Mouse (Mus musculus): ENCODE data around the gene Brinp1. TPM values are rescaled to one million over a fixed set of nuclear protein-coding genes. Genes with fewer than 3 reads are reported as not detected.

The Brinp1 gene
- 100 to 1,000 TPM; 259 to 268 TPM for total RNA-seq (2021)

- intact Hi-C loops (cut with DNase I) = loop anchor here (5.0 to 10.0 kb wide), 4 partner anchors 143 to 1480 kb away; no protein-coding TSS in a partner anchor
- DNase-seq (ENCODE audit: extremely low spot score in 1 of 2, low spot score in 2 of 2) = peak; percentile 82 to 90
These were observed at the start of gene Brinp1 for GRCm38 (mm10) chr4:68954322-68954901. Gene Brinp1 (minus strand): TSS chr4:68954397.

- intact Hi-C loops (cut with DNase I) = loop anchor here (10.0 kb wide), 3 partner anchors 238 to 1482 kb away; no protein-coding TSS in a partner anchor
- DNase-seq (ENCODE audit: extremely low spot score in 1 of 2, low spot score in 2 of 2) = no peak
These were observed 3.1 kb upstream of the Brinp1 start for GRCm38 (mm10) chr4:68957265-68957664.

GRCm38 (mm10) chr4:68955621-68956020 is 1.4 kb upstream of the Brinp1 start:
- peak in 1 of 2 experiments; percentile 30 for DNase-seq (ENCODE audit: extremely low spot score in 1 of 2, low spot score in 2 of 2)
- intact Hi-C loops (cut with DNase I) = loop anchor here (10.0 kb wide), 3 partner anchors 239 to 1481 kb away; no protein-coding TSS in a partner anchor

DNA sequence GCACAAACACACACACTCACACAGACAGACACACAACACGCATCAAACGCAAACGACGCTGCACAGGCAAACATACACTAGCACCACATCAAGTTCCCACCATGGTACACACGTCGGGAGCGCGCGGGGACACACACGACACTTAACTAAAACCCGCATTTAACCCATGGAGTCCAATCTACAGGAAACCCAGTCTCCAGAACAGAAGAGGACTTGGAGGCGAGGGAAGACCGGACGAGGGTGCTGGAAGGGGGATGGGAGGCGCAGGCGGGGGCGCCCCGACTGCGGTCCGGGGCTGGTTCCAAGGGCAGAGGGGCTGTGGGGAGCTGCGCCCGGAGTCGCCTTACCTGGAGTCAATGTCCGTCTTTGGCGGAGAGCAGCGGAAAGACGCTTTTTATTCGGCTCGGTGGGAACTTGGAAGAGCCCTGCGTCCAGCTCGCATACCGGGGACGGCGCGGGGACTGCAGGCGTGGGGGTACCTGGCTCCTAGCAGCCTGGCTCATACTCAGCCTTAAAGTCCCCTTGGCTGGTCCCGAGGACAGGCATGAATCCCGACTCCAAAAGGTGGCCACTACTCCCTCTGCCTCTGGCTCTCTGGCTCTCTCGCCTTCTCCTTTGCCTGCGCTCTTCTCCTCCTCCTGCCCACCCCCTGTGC is 403 bp downstream of the Brinp1 start:
- DNase-seq (ENCODE audit: extremely low spot score in 1 of 2, low spot score in 2 of 2) = peak in 1 of 2 experiments; percentile 47
- intact Hi-C loops (cut with DNase I) = loop anchor here (5.0 to 10.0 kb wide), 4 partner anchors 144 to 1479 kb away; no protein-coding TSS in a partner anchor

GRCm38 (mm10) chr4:68953131-68953551 is 1.1 kb downstream of the Brinp1 start:
- no peak for DNase-seq (ENCODE audit: extremely low spot score in 1 of 2, low spot score in 2 of 2)
- intact Hi-C loops (cut with DNase I) = loop anchor here (5.0 to 10.0 kb wide), 4 partner anchors 144 to 1478 kb away; no protein-coding TSS in a partner anchor

GRCm38 (mm10) chr4:68950556-68950955 is 3.6 kb downstream of the Brinp1 start:
- DNase-seq (ENCODE audit: extremely low spot score in 1 of 2, low spot score in 2 of 2) = peak; percentile 71 to 72
- intact Hi-C loops (cut with DNase I) = loop anchor here (2.0 to 10.0 kb wide), 5 partner anchors 147 to 1476 kb away; no protein-coding TSS in a partner anchor

GRCm38 (mm10) chr4:68942938-68943337 is 11.3 kb downstream of the Brinp1 start:
- no peak for DNase-seq (ENCODE audit: extremely low spot score in 1 of 2, low spot score in 2 of 2)
- intact Hi-C loops (cut with DNase I) = no loop called here

- intact Hi-C loops (cut with DNase I) = no loop called here
- DNase-seq (ENCODE audit: extremely low spot score in 1 of 2, low spot score in 2 of 2) = no peak
These were observed 24.2 kb downstream of the Brinp1 start for GRCm38 (mm10) chr4:68930022-68930421.

GRCm38 (mm10) chr4:68926091-68926490 is 28.1 kb downstream of the Brinp1 start:
- intact Hi-C loops (cut with DNase I) = no loop called here
- no peak for DNase-seq (ENCODE audit: extremely low spot score in 1 of 2, low spot score in 2 of 2)

DNA sequence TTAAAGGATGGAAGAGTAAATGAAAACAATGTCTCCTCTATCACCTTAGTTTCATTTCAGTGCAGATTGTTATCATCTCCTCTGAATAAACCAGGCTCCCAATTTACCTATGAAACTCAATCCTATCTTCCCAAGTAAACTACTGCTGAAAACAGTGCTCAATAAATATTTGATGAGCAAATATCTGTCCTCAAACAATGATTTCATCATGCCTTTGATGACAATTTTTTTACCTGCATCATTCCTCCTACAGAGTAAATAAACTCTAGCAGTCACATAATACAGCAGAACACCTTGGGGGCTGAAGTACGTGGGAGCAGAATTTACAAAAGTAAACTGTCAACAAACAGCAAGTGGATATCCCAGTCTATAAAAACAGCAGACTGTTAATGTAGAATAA is 31.3 kb downstream of the Brinp1 start:
- no peak for DNase-seq (ENCODE audit: extremely low spot score in 1 of 2, low spot score in 2 of 2)

GRCm38 (mm10) chr4:68922504-68922903 is 31.7 kb downstream of the Brinp1 start:
- no peak for DNase-seq (ENCODE audit: extremely low spot score in 1 of 2, low spot score in 2 of 2)
- intact Hi-C loops (cut with DNase I) = no loop called here

More for the DNA sequence above, 31.3 kb downstream of the Brinp1 start:
- intact Hi-C loops (cut with DNase I) = no loop called here

GRCm38 (mm10) chr4:68920127-68920526 is 34.1 kb downstream of the Brinp1 start:
- intact Hi-C loops (cut with DNase I) = no loop called here
- no peak for DNase-seq (ENCODE audit: extremely low spot score in 1 of 2, low spot score in 2 of 2)

GRCm38 (mm10) chr4:68910942-68911341 is 43.3 kb downstream of the Brinp1 start:
- intact Hi-C loops (cut with DNase I) = no loop called here
- no peak for DNase-seq (ENCODE audit: extremely low spot score in 1 of 2, low spot score in 2 of 2)

GRCm38 (mm10) chr4:68906417-68907210 is 47.6 kb downstream of the Brinp1 start:
- intact Hi-C loops (cut with DNase I) = no loop called here
- peak; percentile 52 to 56 for DNase-seq (ENCODE audit: extremely low spot score in 1 of 2, low spot score in 2 of 2)

GRCm38 (mm10) chr4:68890526-68890925 is 63.7 kb downstream of the Brinp1 start:
- intact Hi-C loops (cut with DNase I) = no loop called here
- DNase-seq (ENCODE audit: extremely low spot score in 1 of 2, low spot score in 2 of 2) = peak in 1 of 2 experiments; percentile 20

GRCm38 (mm10) chr4:68886276-68886675 is 67.9 kb downstream of the Brinp1 start:
- intact Hi-C loops (cut with DNase I) = no loop called here

GRCm38 (mm10) chr4:68872028-68872427 is 82.2 kb downstream of the Brinp1 start:
- no peak for DNase-seq (ENCODE audit: extremely low spot score in 1 of 2, low spot score in 2 of 2)
- intact Hi-C loops (cut with DNase I) = no loop called here

More at GRCm38 (mm10) chr4:68886276-68886675, 67.9 kb downstream of the Brinp1 start:
- DNase-seq (ENCODE audit: extremely low spot score in 1 of 2, low spot score in 2 of 2) = no peak

- DNase-seq (ENCODE audit: extremely low spot score in 1 of 2, low spot score in 2 of 2) = no peak
- intact Hi-C loops (cut with DNase I) = no loop called here
These were observed 88.9 kb downstream of the Brinp1 start for GRCm38 (mm10) chr4:68865135-68865767.

GRCm38 (mm10) chr4:68864668-68865067 is 89.5 kb downstream of the Brinp1 start:
- intact Hi-C loops (cut with DNase I) = no loop called here
- no peak for DNase-seq (ENCODE audit: extremely low spot score in 1 of 2, low spot score in 2 of 2)
